Mouse (Mus musculus) layer of hippocampus, adult 2 months (tissue): ENCODE measurements around the gene Fkbp5. TPM values are rescaled to one million over a fixed set of nuclear protein-coding genes. Genes with fewer than 3 reads are reported as not detected.
A peak's percentile ranks its signal among the peaks of the same experiment; 100 is the strongest.
"Not testable (repeated sequence)": the region's sequence is repeated elsewhere in the genome, so short reads cannot be mapped to it uniquely, and the experiment has no call there.

Source experiments
- DNase-seq, 2 experiments: peaks; one replicate each; pipeline ENCODE4 v3.0.0; 2022; ENCODE audit warnings: low spot score in 2 of 2
- H3K27ac ChIP-seq: fragments of 200-600 bp; 2 replicates; pipeline ENCODE4 v1.8.1; 2022
- H3K4me3 ChIP-seq: fragments of 200-600 bp; 2 replicates; pipeline ENCODE4 v1.8.1; 2022; ENCODE audit warnings: mild to moderate bottlenecking
- CTCF ChIP-seq: fragments of 200-600 bp; conservative IDR thresholded peaks from 2 replicates; pipeline ENCODE4 v1.8.1; 2022; ENCODE audit warnings: antibody characterized with exemption, mild to moderate bottlenecking, moderate library complexity
- long read RNA-seq, 2 experiments: library from polyadenylated mRNA; stranded (forward); transcript quantifications; one replicate each; pipeline ENCODE4 v2.0.0; 2021; ENCODE audit warnings: borderline mapping rate in 2 of 2
- total RNA-seq, 2 experiments: library from RNA; stranded (reverse); gene quantifications; 2 replicates each; pipeline ENCODE4 v1.2.3; 2021

Gene Fkbp5
- total RNA-seq: 10 to 100 TPM; 80.8 to 90.5 TPM
- long read RNA-seq, experiment 1, partial matches to known transcripts: 1 of 13 reads
- long read RNA-seq, experiment 1, other reads (novel, unspliced or antisense): 9 of 13 reads
- long read RNA-seq, experiment 2, partial matches to known transcripts: 2 of 17 reads
- long read RNA-seq, experiment 2, other reads (novel, unspliced or antisense): 12 of 17 reads

- DNase-seq: peak; percentile 39 to 54
- H3K4me3 ChIP-seq: peak within 1 kb of the TSS; percentile 58
- TF ChIP-seq CTCF: no peak
- peak within 1 kb of the TSS; percentile 99 for H3K27ac ChIP-seq
Measured at GRCm38 (mm10) chr17:28517441-28517955, at the start of gene Fkbp5. Gene Fkbp5 (minus strand): TSS chr17:28517527.

DNA sequence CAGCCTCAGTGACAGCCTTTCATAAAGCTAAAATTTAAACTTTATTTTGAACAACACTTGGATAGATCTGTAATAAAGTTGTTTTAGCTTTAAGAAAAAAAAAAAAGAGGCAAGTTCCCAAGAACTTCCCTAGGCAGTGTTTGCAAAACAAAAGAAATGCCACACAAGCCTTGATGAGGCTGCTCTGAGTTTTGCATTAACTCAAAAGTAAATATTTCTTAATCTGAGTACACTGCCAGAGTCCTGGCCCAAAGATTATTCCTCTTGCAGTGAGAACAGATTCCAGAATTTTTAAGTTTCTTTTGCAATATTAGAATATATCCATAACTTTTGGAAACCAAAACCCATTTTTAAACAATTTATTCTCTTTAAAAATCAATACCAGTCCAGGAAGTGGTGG is 47.9 kb upstream of the Fkbp5 start:
- no peak for TF ChIP-seq CTCF
- no peak for DNase-seq
- Histone ChIP-seq H3K27ac (no peak overlapping the region), H3K4me3 (no peak overlapping the region)

GRCm38 (mm10) chr17:28561613-28562012 is 44.3 kb upstream of the Fkbp5 start:
- Histone ChIP-seq H3K27ac (no peak overlapping the region), H3K4me3 (no peak overlapping the region)
- TF ChIP-seq CTCF: no peak
- DNase-seq: no peak

GRCm38 (mm10) chr17:28560598-28560997 is 43.3 kb upstream of the Fkbp5 start, which contains the start of gene Clps:
Gene Clps (minus strand): TSS chr17:28560766.
- Histone ChIP-seq H3K27ac (no peak within 1 kb of the TSS), H3K4me3 (no peak within 1 kb of the TSS)
- no peak for DNase-seq
- TF ChIP-seq CTCF: no peak

DNA sequence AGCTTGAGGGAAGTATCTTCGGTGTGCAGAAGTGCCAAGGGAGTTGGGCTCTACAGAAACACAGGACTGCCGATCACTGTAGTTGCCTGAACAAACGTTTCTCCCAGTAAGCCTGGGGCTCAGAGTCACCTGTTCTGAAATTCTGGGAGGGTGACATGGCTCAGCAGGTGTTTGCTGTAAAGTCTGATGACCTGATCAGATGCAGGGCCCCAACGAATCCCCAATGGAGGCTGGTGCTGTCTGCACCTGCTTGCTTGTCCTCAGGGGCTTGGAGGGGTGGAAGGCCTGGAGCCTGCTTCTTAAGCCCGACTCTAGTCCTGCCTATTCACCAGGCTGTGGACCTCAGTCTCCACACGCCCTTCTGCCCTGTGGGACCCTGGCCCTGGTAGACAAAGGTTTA is 40.4 kb upstream of the Fkbp5 start:
- H3K4me3 ChIP-seq: no peak overlapping the region
- no peak for DNase-seq
- H3K27ac ChIP-seq: no peak overlapping the region
- no peak for TF ChIP-seq CTCF

- Histone ChIP-seq H3K4me3 (no peak overlapping the region), H3K27ac (peak overlapping the region; percentile 86; the same call in 1 of the 2 replicates)
- TF ChIP-seq CTCF: no peak
- no peak for DNase-seq
Measured at GRCm38 (mm10) chr17:28556635-28557396, 39.5 kb upstream of the Fkbp5 start.

DNA sequence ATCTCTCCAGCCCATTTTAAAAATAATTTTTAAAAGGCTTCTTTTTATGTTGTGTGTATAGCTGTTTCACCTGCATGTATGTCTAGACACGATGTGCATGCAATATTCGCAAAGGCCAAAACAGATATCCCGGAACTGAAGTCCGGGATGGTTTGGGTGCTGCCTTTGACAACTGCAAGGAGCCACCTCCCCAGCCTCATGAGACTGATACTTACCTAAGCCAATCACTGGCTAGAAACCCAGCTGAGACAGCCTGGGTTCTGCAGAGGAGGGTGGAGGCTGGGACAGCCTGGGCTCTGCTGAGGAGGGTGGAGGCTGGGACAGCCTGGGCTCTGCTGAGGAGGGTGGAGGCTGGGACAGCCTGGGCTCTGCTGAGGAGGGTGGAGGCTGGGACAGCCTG is 36.7 kb upstream of the Fkbp5 start:
- DNase-seq, H3K27ac ChIP-seq, H3K4me3 ChIP-seq: not testable (repeated sequence)

- TF ChIP-seq CTCF: peak; percentile 97
- H3K27ac ChIP-seq: no peak overlapping the region
- DNase-seq: peak; percentile 62 to 76
- H3K4me3 ChIP-seq: no peak overlapping the region
Measured at GRCm38 (mm10) chr17:28553040-28553793, 35.9 kb upstream of the Fkbp5 start.

GRCm38 (mm10) chr17:28549111-28549510 is 31.8 kb upstream of the Fkbp5 start, which contains the start of gene Clpsl2:
Gene Clpsl2 (plus strand): TSS chr17:28549411.
- no peak within 1 kb of the TSS for H3K4me3 ChIP-seq

DNA sequence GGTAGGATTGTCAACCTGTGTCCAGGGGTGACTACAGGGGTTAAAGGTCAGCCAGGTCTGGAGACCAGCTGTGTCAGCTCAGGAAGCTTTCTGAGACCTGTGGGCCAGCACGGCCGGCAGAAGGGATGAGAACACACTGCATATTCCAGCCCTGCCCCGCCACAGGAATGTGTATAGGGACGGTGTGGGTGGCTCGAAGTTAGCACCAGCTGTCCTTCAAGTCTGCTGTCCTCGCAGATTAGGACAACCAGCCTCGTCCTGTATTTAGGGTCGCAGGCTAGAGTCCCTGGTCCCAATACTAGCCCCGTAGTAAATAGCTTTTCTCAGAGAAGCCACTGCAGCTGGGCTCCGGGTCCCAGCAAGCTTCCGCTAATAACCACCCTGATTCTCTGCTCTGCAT is 31.2 kb upstream of the Fkbp5 start:
- no peak overlapping the region for H3K27ac ChIP-seq
- H3K4me3 ChIP-seq: no peak overlapping the region
- no peak for TF ChIP-seq CTCF
- DNase-seq: no peak

More at GRCm38 (mm10) chr17:28549111-28549510, 31.8 kb upstream of the Fkbp5 start, which contains the start of gene Clpsl2:
- DNase-seq: no peak
- TF ChIP-seq CTCF: no peak
- no peak within 1 kb of the TSS for H3K27ac ChIP-seq

DNA sequence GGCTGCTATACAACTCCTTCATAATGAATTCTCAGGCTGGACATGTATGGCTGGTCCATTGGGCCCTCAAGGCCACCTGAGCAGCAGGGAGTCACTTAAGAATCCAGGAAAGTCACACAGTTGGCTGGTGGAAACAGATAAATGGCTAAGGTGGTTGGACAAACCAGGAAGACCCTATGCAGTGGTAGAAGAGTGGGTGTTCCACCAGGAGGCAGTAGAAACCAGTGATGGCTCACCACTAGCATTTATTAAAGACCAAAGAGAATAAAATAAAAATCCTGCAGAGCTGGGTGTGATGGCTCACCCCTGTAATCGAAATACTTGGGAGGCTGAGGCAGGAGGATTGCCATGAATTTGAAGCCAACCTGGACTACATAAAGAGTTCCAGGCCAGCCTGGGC is 29.6 kb upstream of the Fkbp5 start:
- no peak for DNase-seq
- Histone ChIP-seq H3K4me3 (no peak overlapping the region), H3K27ac (no peak overlapping the region)
- peak; percentile 72 for TF ChIP-seq CTCF

DNA sequence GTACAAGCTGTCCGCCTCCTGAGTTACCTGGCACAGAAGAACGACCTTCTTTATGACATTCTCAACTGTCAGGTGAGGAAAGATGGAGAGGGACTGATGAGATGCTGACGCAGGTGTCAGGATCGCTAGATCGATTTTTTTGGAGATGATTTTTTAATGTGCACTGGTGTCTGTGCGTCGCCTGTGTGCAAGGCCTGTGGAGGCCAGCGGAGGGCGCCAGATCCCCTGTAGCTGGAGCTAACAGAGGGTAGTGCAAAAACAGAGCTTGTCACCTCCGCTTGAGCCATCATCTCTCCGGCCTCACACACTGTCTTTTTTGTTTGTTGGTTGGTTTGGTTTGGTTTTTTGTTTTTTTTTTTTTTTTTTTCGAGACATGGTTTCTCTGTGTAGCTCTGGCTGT is 20.6 kb upstream of the Fkbp5 start:
- TF ChIP-seq CTCF: peak; percentile 45
- Histone ChIP-seq H3K4me3 (no peak overlapping the region), H3K27ac (no peak overlapping the region)
- no peak for DNase-seq

DNA sequence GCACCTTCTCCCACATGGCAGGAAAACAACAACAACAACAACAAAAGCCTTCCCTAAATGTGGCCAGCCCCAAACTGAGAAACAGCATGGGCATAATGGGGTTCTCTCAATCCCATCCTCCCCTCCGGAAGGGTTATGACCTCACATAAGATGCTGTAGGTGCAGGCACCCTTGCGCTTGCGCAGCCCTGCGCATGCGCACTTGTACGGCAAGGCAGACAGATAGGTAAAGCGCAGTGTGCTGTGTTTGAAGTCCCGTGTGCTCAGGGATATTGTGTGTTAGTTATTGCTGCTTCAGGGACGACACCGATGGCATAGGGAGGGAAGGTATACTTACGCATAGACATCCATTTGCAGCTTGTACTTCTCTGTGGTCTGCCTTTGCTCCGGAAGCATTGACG is 16.0 kb upstream of the Fkbp5 start:
- DNase-seq: no peak
- TF ChIP-seq CTCF: no peak

More for the DNA sequence above, 16.0 kb upstream of the Fkbp5 start:
- Histone ChIP-seq H3K27ac (no peak overlapping the region), H3K4me3 (no peak overlapping the region)
